Mouse (Mus musculus) G1E (cell line): ENCODE measurements around the gene Olfr288.

Experiments
- CTCF ChIP-seq: IDR thresholded peaks from 2 replicates; pipeline ENCODE4 v1.5.1; 2012; ENCODE audit warnings: low read depth, low read length, inconsistent platforms, mixed read lengths
- GATA1 ChIP-seq: IDR thresholded peaks from 2 replicates; pipeline ENCODE4 v1.6.1; 2012; ENCODE audit warnings: borderline replicate concordance, low read length, inconsistent platforms, mixed read lengths
- GATA2 ChIP-seq: IDR thresholded peaks from 2 replicates; pipeline ENCODE4 v1.6.1; 2012; ENCODE audit warnings: low read depth, low read length, inconsistent platforms, borderline replicate concordance
- POLR2AphosphoS5 ChIP-seq: IDR thresholded peaks from 2 replicates; pipeline ENCODE4 v1.6.1; 2012; ENCODE audit warnings: low read depth, low read length, inconsistent platforms; ENCODE audit not compliant: insufficient replicate concordance
- TAL1 ChIP-seq: conservative IDR thresholded peaks from 2 replicates; pipeline ENCODE4 v1.6.1; 2012; ENCODE audit warnings: low read depth, low read length, inconsistent platforms, mixed read lengths

GRCm38 (mm10) chr15:98162561-98162960 lies 32.8 kb downstream of the Olfr288 start:
- TF ChIP-seq CTCF (no peak), GATA2 (no peak), TAL1 (no peak), GATA1 (no peak), POLR2AphosphoS5 (no peak)
